Mouse (Mus musculus) adrenal gland, postnatal 25 days (tissue): ENCODE results near the gene Pitpnm2. TPM values are rescaled to one million over a fixed set of nuclear protein-coding genes. Genes with fewer than 3 reads are reported as not detected.

Source experiments
- DNase-seq: peaks from one replicate; pipeline ENCODE4 v3.0.0; 2021; ENCODE audit warnings: mixed read lengths
- total RNA-seq: library from RNA; stranded (reverse); gene quantifications from 2 replicates; pipeline ENCODE4 v1.2.3, GENCODE M21; 2021

Pitpnm2 gene
- total RNA-seq, 1 experiment from 2014 or later: 83.8 TPM

GRCm38 (mm10) chr5:124180500-124181167 lies 68.9 kb downstream of the Pitpnm2 start:
- DNase-seq: no peak

- DNase-seq: no peak
Observed at GRCm38 (mm10) chr5:124179411-124179810, 70.1 kb downstream of the Pitpnm2 start.

- DNase-seq: no peak
Observed at GRCm38 (mm10) chr5:124176726-124177132, 72.8 kb downstream of the Pitpnm2 start.

DNA sequence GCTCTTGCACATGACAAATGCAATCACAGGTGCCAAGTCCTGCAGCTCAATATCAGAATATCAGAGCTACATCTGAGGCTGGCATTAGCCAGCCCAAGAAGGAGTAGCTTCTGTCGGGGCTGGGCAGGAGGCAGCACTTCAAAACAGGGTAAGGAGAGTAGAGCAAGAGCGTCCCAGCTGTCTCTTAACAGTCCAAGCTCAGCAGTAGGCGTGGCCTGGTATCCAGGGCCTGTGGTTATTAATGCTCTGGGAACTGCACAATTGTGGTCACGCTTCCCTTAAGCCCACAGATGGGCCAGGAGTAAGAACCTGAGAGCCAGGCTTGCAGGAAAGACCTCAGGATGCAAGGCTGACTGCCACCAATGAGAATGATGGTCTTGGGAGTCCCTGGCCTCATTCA lies 74.4 kb downstream of the Pitpnm2 start:
- no peak for DNase-seq

GRCm38 (mm10) chr5:124173012-124173985 lies 76.3 kb downstream of the Pitpnm2 start:
- DNase-seq: peak; percentile 71

GRCm38 (mm10) chr5:124172246-124172645 lies 77.3 kb downstream of the Pitpnm2 start:
- DNase-seq: no peak

- no peak for DNase-seq
Observed at GRCm38 (mm10) chr5:124171781-124172180, 77.8 kb downstream of the Pitpnm2 start.

GRCm38 (mm10) chr5:124169224-124169621 lies 80.3 kb downstream of the Pitpnm2 start:
- DNase-seq: no peak

DNA sequence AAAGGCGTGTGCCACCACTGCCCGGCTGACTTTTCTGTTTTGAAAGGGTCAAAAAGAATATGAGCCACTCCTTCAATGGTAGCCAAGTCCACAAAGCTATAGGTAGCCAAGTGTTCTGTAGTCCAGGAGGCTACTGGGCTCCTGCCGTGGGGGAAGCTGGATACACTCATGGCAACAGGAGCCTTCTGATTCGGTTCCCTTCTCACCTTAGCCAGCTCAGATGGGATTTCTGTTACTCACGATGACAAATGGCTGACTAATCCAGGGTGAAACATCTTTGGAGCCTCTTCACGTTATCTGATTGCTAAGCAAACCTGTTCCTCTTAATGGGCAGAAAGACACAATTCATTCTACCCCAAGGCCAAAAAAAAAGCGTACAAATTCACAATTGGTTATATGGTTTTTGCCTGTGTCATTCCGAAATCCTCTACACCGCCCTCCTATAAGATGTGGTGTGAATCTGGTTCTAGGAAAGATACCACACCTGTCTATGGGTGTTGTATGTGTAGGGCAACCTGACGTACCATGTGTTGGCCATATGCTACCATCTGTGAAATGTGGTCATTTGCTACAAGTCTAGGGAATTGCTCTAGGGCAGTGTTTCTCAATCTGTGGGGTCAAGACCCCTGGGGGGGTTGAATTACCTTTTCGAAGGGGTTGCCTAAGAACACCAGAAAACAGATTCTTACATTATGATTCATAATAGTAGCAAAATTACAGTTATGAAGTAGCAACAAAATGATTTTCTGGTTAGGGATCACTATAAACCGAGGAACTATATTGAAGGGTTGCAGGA lies 80.9 kb downstream of the Pitpnm2 start:
- no peak for DNase-seq

GRCm38 (mm10) chr5:124167621-124168020 lies 81.9 kb downstream of the Pitpnm2 start:
- DNase-seq: no peak

GRCm38 (mm10) chr5:124166741-124167140 lies 82.8 kb downstream of the Pitpnm2 start:
- DNase-seq: no peak

- DNase-seq: no peak
Observed at GRCm38 (mm10) chr5:124165622-124166570, 83.7 kb downstream of the Pitpnm2 start.

- DNase-seq: no peak
Observed at GRCm38 (mm10) chr5:124163445-124163844, 86.1 kb downstream of the Pitpnm2 start.

DNA sequence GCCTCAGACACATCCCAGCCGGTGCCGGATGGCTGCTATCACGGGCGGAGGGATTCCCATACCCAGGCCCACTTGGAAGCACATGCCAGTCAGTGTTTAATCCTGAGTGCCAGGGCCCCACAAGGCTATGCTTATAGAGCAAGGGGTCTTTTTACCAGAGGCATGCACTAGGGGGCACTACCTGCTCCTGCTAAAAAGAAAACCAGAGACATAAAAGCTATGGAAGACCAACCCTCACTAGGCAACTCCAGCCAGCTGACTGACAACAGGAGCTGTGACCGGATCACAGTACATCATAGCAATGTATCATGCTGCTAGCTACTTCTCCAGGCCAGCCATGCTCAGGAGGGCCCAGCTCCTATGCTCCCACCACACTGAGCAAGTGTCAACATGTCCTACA lies 87.0 kb downstream of the Pitpnm2 start:
- DNase-seq: peak; percentile 66

- no peak for DNase-seq
Observed at GRCm38 (mm10) chr5:124161831-124162230, 87.7 kb downstream of the Pitpnm2 start.

DNA sequence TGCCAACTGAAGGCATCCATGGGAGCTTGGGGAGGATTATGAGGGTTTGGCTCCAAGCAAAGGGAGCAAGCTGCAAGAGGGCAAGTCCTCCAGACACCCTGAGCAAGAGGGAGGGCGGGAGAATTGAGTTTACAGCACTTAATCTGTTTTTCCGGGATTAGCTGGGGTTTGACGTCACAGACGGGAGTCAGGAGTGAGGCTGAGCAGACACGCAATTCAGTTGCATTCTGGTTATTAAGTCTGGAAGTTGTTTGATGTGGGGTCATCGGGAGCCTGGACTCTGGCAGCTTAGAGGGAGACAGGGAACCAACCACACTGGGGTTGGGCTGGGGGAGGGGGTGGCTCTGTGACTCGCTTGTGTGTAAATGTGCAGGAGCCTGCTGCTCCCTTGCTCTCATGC lies 90.1 kb downstream of the Pitpnm2 start:
- no peak for DNase-seq

- DNase-seq: no peak
Observed at GRCm38 (mm10) chr5:124158305-124158704, 91.3 kb downstream of the Pitpnm2 start.

DNA sequence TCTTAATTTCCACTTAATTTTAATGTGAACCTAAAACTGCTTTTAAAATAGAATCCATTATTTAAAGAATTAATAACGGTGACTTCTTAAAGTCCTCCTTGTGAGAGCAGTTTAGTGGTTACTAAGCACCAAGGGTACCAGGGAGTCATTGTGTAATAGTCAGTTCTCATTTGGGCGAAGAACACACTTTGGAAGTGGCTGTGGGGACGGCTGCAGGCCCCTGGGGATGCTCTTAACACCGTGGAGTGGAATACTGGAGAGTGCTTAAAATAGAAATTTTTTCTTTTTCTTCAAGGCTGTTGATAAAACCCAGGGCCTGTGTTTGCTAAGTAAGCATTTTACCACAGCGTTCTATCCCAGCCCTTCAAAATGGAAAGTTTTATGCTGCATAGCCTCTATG lies 93.6 kb downstream of the Pitpnm2 start:
- no peak for DNase-seq

DNA sequence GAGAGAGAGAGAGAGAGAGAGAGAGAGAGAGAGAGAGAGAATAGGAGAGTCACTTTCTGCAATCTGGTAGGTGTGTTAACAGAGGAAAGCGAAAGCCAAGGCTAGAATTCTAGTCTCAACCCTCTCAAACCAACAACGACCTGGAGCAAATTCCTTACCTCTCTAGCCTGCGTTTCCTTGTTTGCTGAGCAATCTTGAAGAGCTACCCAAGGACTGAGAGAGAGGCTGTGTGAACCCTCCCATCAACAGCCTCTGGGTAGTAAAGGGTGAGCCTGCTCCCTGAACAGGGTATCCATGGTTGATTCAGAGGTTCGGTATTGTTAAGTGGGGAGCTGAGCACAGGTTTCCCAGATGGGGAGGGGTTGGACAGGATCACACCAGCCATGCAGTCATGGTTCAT lies 96.8 kb downstream of the Pitpnm2 start:
- DNase-seq: no peak

DNA sequence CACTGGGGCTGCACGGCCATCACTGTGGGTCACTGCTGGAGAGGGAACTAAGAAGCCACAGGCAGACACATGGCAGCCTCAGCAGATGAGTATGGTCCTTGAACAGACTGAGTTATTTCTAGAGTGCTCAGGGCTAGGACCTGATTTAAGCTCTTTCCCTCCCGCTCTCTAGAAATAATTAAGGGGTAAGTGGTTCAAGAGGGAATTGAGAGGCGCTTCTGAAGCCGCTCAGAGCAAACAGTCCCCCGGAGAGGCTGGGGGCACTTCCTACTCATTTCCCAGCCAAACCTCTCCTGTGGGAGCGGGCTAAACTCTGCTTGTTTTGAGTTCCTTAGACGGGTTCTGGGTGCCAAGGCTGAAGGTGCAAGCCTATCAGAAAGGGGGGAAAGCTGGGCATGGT lies 98.7 kb downstream of the Pitpnm2 start:
- DNase-seq: no peak

DNA sequence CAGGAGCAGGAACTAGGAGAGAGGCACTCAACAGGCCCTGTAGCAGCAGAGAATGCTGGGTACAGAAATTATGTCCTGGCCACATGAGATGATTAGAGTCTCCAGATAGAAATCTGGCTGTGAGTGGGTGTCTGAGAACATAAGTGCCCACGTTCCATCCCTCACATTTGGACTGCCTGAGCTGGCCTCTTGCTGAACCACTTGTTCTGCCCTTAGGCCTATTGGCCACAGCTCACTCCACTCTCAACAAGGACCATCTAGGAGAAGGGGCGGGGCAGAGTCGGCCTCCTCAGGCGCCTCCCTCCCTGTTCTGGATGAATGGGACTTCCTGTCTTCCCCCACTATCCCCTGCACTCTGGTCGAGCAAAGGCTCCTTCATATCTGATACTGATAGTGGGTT lies 100.5 kb downstream of the Pitpnm2 start:
- no peak for DNase-seq
